Mouse (Mus musculus): ENCODE data around the gene Wscd2. TPM values are rescaled to one million over a fixed set of nuclear protein-coding genes. Genes with fewer than 3 reads are reported as not detected.

Gene Wscd2
- total RNA-seq, 2 experiments from 2014 or later: 2.7 to 4.6 TPM

Other genes with a start within 250 kb of the Wscd2 start
- 1 to 10 TPM; 7.7 to 8.2 TPM for gene Sgsm1, start 179.5 kb upstream of the Wscd2 start, total RNA-seq (2021)
- gene Aym1, start 133.0 kb upstream of the Wscd2 start, total RNA-seq (2021): not detected
- gene Cmklr1, start 160.1 kb downstream of the Wscd2 start, total RNA-seq (2021): 10 to 100 TPM; 15.3 to 24.4 TPM
- not detected for gene 1700069L16Rik, start 234.4 kb downstream of the Wscd2 start, total RNA-seq (2021)
- 10 to 100 TPM; 12.7 to 15.2 TPM for gene Ficd, start 245.5 kb downstream of the Wscd2 start, total RNA-seq (2021)